Mouse (Mus musculus): ENCODE measurements around the gene Stt3b.

- TF ChIP-seq EP300 (IDR thresholded peaks at IDR 0.05; ENCODE audit: insufficient read depth, low read depth, low read length) (no peak), CTCF (IDR thresholded peaks at IDR 0.05) (no peak), POLR2A (IDR thresholded peaks at IDR 0.05; ENCODE audit: insufficient read depth, low read depth, low read length) (no peak)
These were observed 89.0 kb downstream of the Stt3b start for GRCm38 (mm10) chr9:115221265-115221664.

All from heart, adult 2 months (tissue).